Mouse (Mus musculus) C2C12 (cell line): Measurements from ENCODE around the gene Ankrd13a. TPM values are rescaled to one million over a fixed set of nuclear protein-coding genes. Genes with fewer than 3 reads are reported as not detected.

Experiments used
- H3K27me3 ChIP-seq: one replicate; pipeline ENCODE4 v1.6.1; 2011; ENCODE audit not compliant: control insufficient read depth, insufficient read depth, insufficient read length
- H3K36me3 ChIP-seq: one replicate; pipeline ENCODE4 v1.6.1; 2011; ENCODE audit not compliant: control insufficient read depth, insufficient read depth
- H3K4me3 ChIP-seq: one replicate; pipeline ENCODE4 v1.5.1; 2011; ENCODE audit warnings: mild to moderate bottlenecking, control low read depth; ENCODE audit not compliant: poor library complexity, insufficient read depth, severe bottlenecking
- H3K79me2 ChIP-seq: one replicate; pipeline ENCODE4 v1.6.1; 2011; ENCODE audit not compliant: control insufficient read depth, insufficient read depth
- H3K79me3 ChIP-seq: one replicate; pipeline ENCODE4 v1.6.1; 2011; ENCODE audit warnings: low read depth, control low read depth
- H3ac ChIP-seq: one replicate; pipeline ENCODE3; 2011; ENCODE audit warnings: low read depth; ENCODE audit not compliant: control insufficient read depth, insufficient read length
- CEBPB ChIP-seq: IDR thresholded peaks from one replicate; pipeline ENCODE4 v1.6.1; 2011; ENCODE audit warnings: low read depth, mild to moderate bottlenecking, control low read depth, moderate library complexity
- CTCF ChIP-seq: IDR thresholded peaks from one replicate; pipeline ENCODE4 v1.5.1; 2011; ENCODE audit not compliant: control insufficient read depth, insufficient read depth, insufficient read length
- FOSL1 ChIP-seq: IDR thresholded peaks from one replicate; pipeline ENCODE4 v1.8.0; 2011; ENCODE audit warnings: mild to moderate bottlenecking, low read length; ENCODE audit not compliant: poor library complexity, insufficient read depth, severe bottlenecking
- MAX ChIP-seq: IDR thresholded peaks from one replicate; pipeline ENCODE4 v1.6.1; 2011; ENCODE audit warnings: mild to moderate bottlenecking, control low read depth
- MYOD1 ChIP-seq: IDR thresholded peaks from one replicate; pipeline ENCODE4 v1.6.1; 2011; ENCODE audit warnings: low read depth; ENCODE audit not compliant: control insufficient read depth, insufficient read length
- MYOG ChIP-seq: IDR thresholded peaks from one replicate; pipeline ENCODE4 v1.6.1; 2011; ENCODE audit not compliant: control insufficient read depth, insufficient read length; ENCODE audit errors: extremely low read depth
- USF1 ChIP-seq: IDR thresholded peaks from one replicate; pipeline ENCODE4 v1.6.1; 2011; ENCODE audit warnings: low read depth, mild to moderate bottlenecking, control low read depth, moderate library complexity
- polyA plus RNA-seq: library from polyadenylated mRNA; unstranded; fragments of >200 nt; fragmentation: generic; extraction: Trizol; gene quantifications from one replicate; pipeline ENCODE4 v1.2.1, GENCODE M21; 2012; ENCODE audit warnings: missing spikeins

The Ankrd13a gene
- polyA plus RNA-seq, 1 experiment: 55.2 TPM

GRCm38 (mm10) chr5:114805436-114806350 lies 31.2 kb downstream of the Ankrd13a start:
- no peaks in the 10 kb centered on the region for H3K79me2 ChIP-seq
- H3K4me3 ChIP-seq: no peak overlapping the region
- no peaks in the 10 kb centered on the region for H3K79me3 ChIP-seq
- H3K36me3 ChIP-seq: peaks cover 24% of the 10 kb centered on the region
- TF ChIP-seq CEBPB (no peak), MYOD1 (no peak), CTCF (no peak), MAX (no peak), MYOG (no peak), USF1 (no peak), FOSL1 (no peak)
- no peaks in the 10 kb centered on the region for H3K27me3 ChIP-seq
- H3ac ChIP-seq: no peak overlapping the region

- Histone ChIP-seq H3K27me3 (no peaks in the 10 kb centered on the region), H3K79me2 (peaks cover 1% of the 10 kb centered on the region), H3K4me3 (no peak overlapping the region), H3ac (no peak overlapping the region), H3K79me3 (no peaks in the 10 kb centered on the region), H3K36me3 (peaks cover 22% of the 10 kb centered on the region)
- no peak for TF ChIP-seq MYOG
- TF ChIP-seq CEBPB: no peak
- TF ChIP-seq FOSL1: no peak
- no peak for TF ChIP-seq MYOD1
- no peak for TF ChIP-seq CTCF
- TF ChIP-seq USF1: no peak
- TF ChIP-seq MAX: no peak
These were observed 32.2 kb downstream of the Ankrd13a start for GRCm38 (mm10) chr5:114806636-114807035.

- Histone ChIP-seq H3K36me3 (peaks cover 22% of the 10 kb centered on the region), H3K4me3 (no peak overlapping the region), H3K79me3 (peaks cover under 1% of the 10 kb centered on the region), H3ac (no peak overlapping the region), H3K79me2 (peaks cover 6% of the 10 kb centered on the region), H3K27me3 (no peaks in the 10 kb centered on the region)
- no peak for TF ChIP-seq CEBPB
- TF ChIP-seq MYOD1: no peak
- TF ChIP-seq CTCF: no peak
- TF ChIP-seq USF1: no peak
- no peak for TF ChIP-seq MAX
- no peak for TF ChIP-seq MYOG
- no peak for TF ChIP-seq FOSL1
These were observed 32.6 kb downstream of the Ankrd13a start for GRCm38 (mm10) chr5:114807063-114807462.

- peaks cover 22% of the 10 kb centered on the region for H3K36me3 ChIP-seq
- H3ac ChIP-seq: no peak overlapping the region
- no peak overlapping the region for H3K4me3 ChIP-seq
- H3K27me3 ChIP-seq: no peaks in the 10 kb centered on the region
- H3K79me3 ChIP-seq: peaks cover 3% of the 10 kb centered on the region
- TF ChIP-seq MYOD1 (no peak), CEBPB (no peak), MYOG (no peak), MAX (no peak), FOSL1 (no peak), CTCF (no peak), USF1 (no peak)
- peaks cover 10% of the 10 kb centered on the region for H3K79me2 ChIP-seq
These were observed 33.0 kb downstream of the Ankrd13a start for GRCm38 (mm10) chr5:114807468-114807867.

GRCm38 (mm10) chr5:114807893-114808292 lies 33.4 kb downstream of the Ankrd13a start:
- peaks cover 21% of the 10 kb centered on the region for H3K36me3 ChIP-seq
- H3K79me3 ChIP-seq: peaks cover 3% of the 10 kb centered on the region
- TF ChIP-seq FOSL1 (no peak), MYOG (no peak), MYOD1 (no peak), MAX (no peak), CTCF (no peak), USF1 (no peak), CEBPB (no peak)

More at GRCm38 (mm10) chr5:114807893-114808292, 33.4 kb downstream of the Ankrd13a start:
- no peak overlapping the region for H3ac ChIP-seq
- no peak overlapping the region for H3K4me3 ChIP-seq
- H3K27me3 ChIP-seq: no peaks in the 10 kb centered on the region
- H3K79me2 ChIP-seq: peaks cover 14% of the 10 kb centered on the region
